Mouse (Mus musculus) megakaryocyte, adult 5-6 weeks (primary cell): ENCODE data around the gene Olfr113. TPM values are rescaled to one million over a fixed set of nuclear protein-coding genes. Genes with fewer than 3 reads are reported as not detected.
A peak's percentile ranks its signal among the peaks of the same experiment; 100 is the strongest.
"Not testable (repeated sequence)": the region's sequence is repeated elsewhere in the genome, so short reads cannot be mapped to it uniquely, and the experiment has no call there.

Experiments
- ATAC-seq: 2 replicates; pipeline ENCODE4 v1.8.0; 2016; ENCODE audit warnings: mild to moderate bottlenecking, inconsistent platforms; ENCODE audit not compliant: poor library complexity, severe bottlenecking
- total RNA-seq, 2 experiments: library from RNA; stranded (forward) in 1 of 2; stranded (reverse) in 1 of 2; fragments of 153-499, 151-499 nt in 1 of 2; fragments of 221-1000, 200-1000 nt in 1 of 2; gene quantifications; 2 replicates each; pipeline versions ENCODE4 v1.2.3 to v1.2.4; 2015 to 2017

Gene Olfr113
- total RNA-seq (2015) (not detected in 2 replicates), total RNA-seq (2017) (not detected in 2 replicates)

GRCm38 (mm10) chr17:37577563-37577962 lies at the start of gene Olfr113:
Gene Olfr113, minus strand, starts transcription at chr17:37577663.
- ATAC-seq: no peak

DNA sequence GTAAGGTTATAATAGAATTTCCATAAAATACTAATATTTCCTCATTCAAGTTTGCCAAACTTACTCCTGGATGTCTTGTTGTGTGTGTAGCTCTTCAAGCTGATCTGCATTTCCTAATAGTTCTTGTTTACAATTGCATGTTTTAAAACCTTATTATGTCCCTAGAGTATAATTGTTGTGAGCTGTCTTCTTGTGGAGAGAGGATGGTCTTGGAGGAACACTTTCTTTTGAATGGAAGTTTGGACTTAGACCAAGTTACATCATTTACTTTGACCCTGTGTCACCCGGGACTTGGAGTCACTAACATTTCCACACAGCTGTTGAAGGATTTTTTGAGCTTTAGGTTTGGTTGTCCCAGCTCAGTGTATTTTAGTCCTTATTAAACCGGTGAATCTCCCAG lies 49.5 kb upstream of the Olfr113 start, which contains the start of the genes Olfr115 and Olfr116:
Gene Olfr115 (minus strand): TSS at position 101 of the 400 bp plus-strand sequence.
Gene Olfr116 (minus strand): TSS at position 191 of the 400 bp plus-strand sequence.
- ATAC-seq: no peak

DNA sequence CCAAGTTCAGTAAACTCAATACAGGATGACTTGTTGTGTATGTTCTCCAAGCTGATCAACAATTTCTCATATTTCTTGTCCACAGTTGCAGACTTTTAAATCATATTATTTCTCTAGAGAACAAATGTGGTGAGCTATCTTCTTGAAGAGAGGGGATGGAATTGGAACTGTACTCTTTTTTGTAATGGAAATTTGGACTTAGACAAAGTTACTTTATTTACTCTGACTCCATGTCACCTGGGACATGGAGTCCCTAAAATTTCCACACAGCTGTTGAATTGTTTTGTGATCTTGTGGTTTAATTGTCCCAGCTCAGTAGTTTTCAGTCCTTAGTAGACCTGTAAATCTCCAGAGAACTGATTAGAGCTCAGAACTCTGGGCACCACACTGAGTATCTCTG lies 15.2 kb upstream of the Olfr113 start, which contains the start of gene Olfr114:
Gene Olfr114 (minus strand): TSS at position 101 of the 400 bp plus-strand sequence.
- no peak for ATAC-seq

GRCm38 (mm10) chr17:37569351-37569750 lies 8.1 kb downstream of the Olfr113 start, which contains the start of gene Olfr112:
Gene Olfr112, minus strand, starts transcription at chr17:37569451.
- ATAC-seq: no peak

GRCm38 (mm10) chr17:37558913-37559615 lies 18.4 kb downstream of the Olfr113 start:
- ATAC-seq: no peak

- ATAC-seq: no peak
These were observed 33.5 kb downstream of the Olfr113 start for GRCm38 (mm10) chr17:37543800-37544435.

DNA sequence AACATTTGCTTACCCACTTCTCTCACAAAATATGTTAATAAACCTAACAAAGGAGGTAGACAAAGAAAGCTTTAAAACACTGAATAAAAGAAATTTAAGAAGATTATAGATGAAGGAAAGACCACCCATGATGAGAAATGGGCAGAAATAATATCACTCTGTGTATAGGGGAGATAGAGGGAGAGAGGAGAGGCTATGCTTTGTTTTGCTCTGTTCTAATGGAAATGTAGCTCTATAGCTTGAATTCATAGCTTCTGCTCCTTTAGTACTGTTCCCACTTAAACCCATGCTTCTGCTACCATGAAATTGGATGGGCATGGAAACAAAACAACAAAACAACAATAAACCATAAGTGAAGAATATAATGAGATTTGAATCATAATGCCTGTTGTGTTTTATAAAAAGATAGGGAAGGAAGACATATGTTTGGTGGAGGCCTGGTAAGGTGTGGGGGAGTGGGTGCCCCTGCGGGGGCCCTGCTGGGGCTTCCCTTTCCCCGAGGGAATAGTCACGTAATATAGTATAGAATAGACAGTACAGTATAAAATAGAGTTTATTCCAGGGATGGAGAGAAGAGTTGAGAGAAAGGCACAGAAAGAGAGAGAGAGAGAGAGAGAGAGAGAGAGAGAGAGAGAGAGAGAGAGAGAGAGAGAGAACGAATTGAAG lies 35.9 kb downstream of the Olfr113 start:
- no peak for ATAC-seq

DNA sequence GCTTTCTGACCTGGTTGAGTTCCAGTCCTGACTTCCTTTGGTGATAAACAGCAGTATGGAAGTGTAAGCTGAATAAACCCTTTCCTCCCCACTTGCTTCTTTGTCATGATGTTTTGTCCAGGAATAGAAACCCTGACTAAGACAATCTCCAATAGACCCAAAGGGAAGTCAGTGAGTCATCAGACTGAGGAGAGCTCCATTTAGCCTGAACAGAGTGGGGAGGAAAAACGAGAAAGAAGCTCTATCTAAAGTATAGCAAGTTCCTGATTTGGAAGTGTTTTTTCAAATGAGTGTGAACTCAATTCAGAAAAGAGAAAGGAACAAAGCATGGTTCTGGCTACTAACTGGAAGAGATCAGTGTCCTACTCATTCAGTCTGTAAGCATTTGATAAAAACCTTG lies 39.0 kb downstream of the Olfr113 start:
- not testable (repeated sequence) for ATAC-seq

- no peak for ATAC-seq
These were observed 42.3 kb downstream of the Olfr113 start for GRCm38 (mm10) chr17:37535173-37535572.

- peak; percentile 84 for ATAC-seq
These were observed 52.0 kb downstream of the Olfr113 start for GRCm38 (mm10) chr17:37525427-37525826.

DNA sequence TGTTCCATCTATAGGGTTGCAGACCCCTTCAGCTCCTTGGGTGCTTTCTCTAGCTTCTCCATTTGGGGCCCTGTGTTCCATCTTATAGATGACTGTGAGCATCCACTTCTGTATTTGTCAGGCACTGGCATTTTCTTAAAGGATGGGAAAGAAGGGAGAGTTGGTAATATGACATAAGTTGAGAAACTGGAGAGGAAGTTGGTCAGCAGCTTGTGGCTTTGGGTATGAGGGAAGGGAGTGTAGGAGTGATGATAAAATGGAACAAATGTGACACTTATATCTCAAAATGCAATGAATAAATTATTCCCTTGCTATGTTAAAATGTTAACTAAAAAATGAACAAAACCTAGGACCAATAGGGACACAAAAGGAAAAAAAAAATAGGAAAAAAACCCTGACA lies 52.9 kb downstream of the Olfr113 start:
- ATAC-seq: peak; percentile 72

Other genes starting within 250 kb of the Olfr113 start
- not detected in 2 replicates for gene Olfr103, start 238.0 kb downstream of the Olfr113 start, total RNA-seq (2015)
- gene Olfr103, start 238.0 kb downstream of the Olfr113 start, total RNA-seq (2017): not detected in 2 replicates
- gene Olfr104-ps, start 218.1 kb downstream of the Olfr113 start, total RNA-seq (2015): not detected in 2 replicates
- not detected in 2 replicates for gene Olfr104-ps, start 218.1 kb downstream of the Olfr113 start, total RNA-seq (2017)
- not detected in 2 replicates for gene Olfr105-ps, start 198.6 kb downstream of the Olfr113 start, total RNA-seq (2015)
- not detected in 2 replicates for gene Olfr105-ps, start 198.6 kb downstream of the Olfr113 start, total RNA-seq (2017)
- not detected in 2 replicates for gene Olfr106-ps, start 187.3 kb downstream of the Olfr113 start, total RNA-seq (2015)
- not detected in 2 replicates for gene Olfr106-ps, start 187.3 kb downstream of the Olfr113 start, total RNA-seq (2017)
- not detected in 2 replicates for gene Olfr107, start 178.4 kb downstream of the Olfr113 start, total RNA-seq (2015)
- gene Olfr107, start 178.4 kb downstream of the Olfr113 start, total RNA-seq (2017): not detected in 2 replicates
- not detected in 2 replicates for gene Olfr108, start 132.2 kb downstream of the Olfr113 start, total RNA-seq (2015)
- not detected in 2 replicates for gene Olfr108, start 132.2 kb downstream of the Olfr113 start, total RNA-seq (2017)
- not detected in 2 replicates for gene Olfr109, start 118.7 kb downstream of the Olfr113 start, total RNA-seq (2015)
- not detected in 2 replicates for gene Olfr109, start 118.7 kb downstream of the Olfr113 start, total RNA-seq (2017)
- gene H2-M2, start 94.1 kb downstream of the Olfr113 start, total RNA-seq (2015): 0.62 TPM in 1 of 2 replicates, not detected in the other
- not detected in 2 replicates for gene H2-M2, start 94.1 kb downstream of the Olfr113 start, total RNA-seq (2017)
- not detected in 2 replicates for gene Olfr110, start 85.2 kb downstream of the Olfr113 start, total RNA-seq (2015)
- gene Olfr110, start 85.2 kb downstream of the Olfr113 start, total RNA-seq (2017): not detected in 2 replicates
- not detected in 2 replicates for gene Olfr111, start 69.6 kb downstream of the Olfr113 start, total RNA-seq (2015)
- gene Olfr111, start 69.6 kb downstream of the Olfr113 start, total RNA-seq (2017): not detected in 2 replicates
- not detected in 2 replicates for gene Olfr112, start 8.2 kb downstream of the Olfr113 start, total RNA-seq (2015)
- gene Olfr112, start 8.2 kb downstream of the Olfr113 start, total RNA-seq (2017): not detected in 2 replicates
- gene Olfr114, start 15.1 kb upstream of the Olfr113 start, total RNA-seq (2015): not detected in 2 replicates
- not detected in 2 replicates for gene Olfr114, start 15.1 kb upstream of the Olfr113 start, total RNA-seq (2017)
- not detected in 2 replicates for gene Olfr115, start 49.4 kb upstream of the Olfr113 start, total RNA-seq (2015)
- not detected in 2 replicates for gene Olfr115, start 49.4 kb upstream of the Olfr113 start, total RNA-seq (2017)
- gene Olfr116, start 49.5 kb upstream of the Olfr113 start, total RNA-seq (2015): not detected in 2 replicates
- gene Olfr116, start 49.5 kb upstream of the Olfr113 start, total RNA-seq (2017): not detected in 2 replicates
- not detected in 2 replicates for gene Olfr117, start 86.1 kb upstream of the Olfr113 start, total RNA-seq (2015)
- gene Olfr117, start 86.1 kb upstream of the Olfr113 start, total RNA-seq (2017): not detected in 2 replicates
- gene Olfr118, start 89.3 kb upstream of the Olfr113 start, total RNA-seq (2015): not detected in 2 replicates
- not detected in 2 replicates for gene Olfr118, start 89.3 kb upstream of the Olfr113 start, total RNA-seq (2017)
- not detected in 2 replicates for gene Olfr119, start 118.9 kb upstream of the Olfr113 start, total RNA-seq (2015)
- not detected in 2 replicates for gene Olfr119, start 118.9 kb upstream of the Olfr113 start, total RNA-seq (2017)
- not detected in 2 replicates for gene Olfr120, start 144.1 kb upstream of the Olfr113 start, total RNA-seq (2015)
- gene Olfr120, start 144.1 kb upstream of the Olfr113 start, total RNA-seq (2017): not detected in 2 replicates
- gene Olfr121, start 171.2 kb upstream of the Olfr113 start, total RNA-seq (2015): not detected in 2 replicates
- gene Olfr121, start 171.2 kb upstream of the Olfr113 start, total RNA-seq (2017): not detected in 2 replicates
- gene Olfr122, start 190.9 kb upstream of the Olfr113 start, total RNA-seq (2015): not detected in 2 replicates
- not detected in 2 replicates for gene Olfr122, start 190.9 kb upstream of the Olfr113 start, total RNA-seq (2017)
- not detected in 2 replicates for gene Olfr123, start 215.9 kb upstream of the Olfr113 start, total RNA-seq (2015)
- gene Olfr123, start 215.9 kb upstream of the Olfr113 start, total RNA-seq (2017): not detected in 2 replicates
- gene Olfr124, start 222.2 kb upstream of the Olfr113 start, total RNA-seq (2015): not detected in 2 replicates
- gene Olfr124, start 222.2 kb upstream of the Olfr113 start, total RNA-seq (2017): not detected in 2 replicates